Mouse (Mus musculus) liver, postnatal 0 days (tissue): ENCODE measurements around the gene Spag16.

ENCODE experiments used
- CTCF ChIP-seq: sonication (generic); IDR thresholded peaks from 2 replicates; pipeline ENCODE4 v1.5.1; 2016; ENCODE audit warnings: antibody characterized with exemption, low read depth
- EP300 ChIP-seq: IDR thresholded peaks from 2 replicates; pipeline ENCODE4 v1.6.1; 2016; ENCODE audit warnings: antibody characterized with exemption, low read depth, mild to moderate bottlenecking

DNA sequence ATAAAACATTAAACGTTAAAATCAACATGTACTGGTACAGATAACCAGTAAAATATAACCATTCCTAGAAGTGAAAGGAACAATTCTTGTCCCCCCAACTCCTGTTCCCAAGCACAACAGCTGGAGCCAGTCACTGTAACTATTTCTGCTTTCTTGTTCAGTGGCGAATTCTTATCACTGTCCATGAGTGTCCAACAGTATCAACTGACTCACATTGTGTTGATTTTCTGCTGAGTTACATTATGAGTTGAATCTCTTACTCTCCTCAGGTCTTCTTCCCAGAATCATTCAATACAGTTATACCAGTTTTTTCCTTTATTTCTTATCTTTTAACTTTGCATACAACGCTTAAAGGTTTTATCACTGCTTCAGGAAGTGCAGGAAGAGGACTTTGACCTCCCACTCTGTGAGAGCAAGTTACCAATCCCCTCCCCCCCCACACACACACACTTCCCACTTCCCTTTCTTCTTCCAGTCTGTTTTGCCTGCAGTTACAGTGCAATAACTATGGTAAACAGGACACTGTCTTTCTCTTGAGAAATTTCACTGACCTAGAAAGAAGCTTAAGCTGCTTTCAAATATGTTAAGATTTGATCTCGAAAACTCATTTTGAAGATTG, 353.5 kb downstream of the Spag16 start:
- TF ChIP-seq CTCF (no peak), EP300 (no peak)
